Mouse (Mus musculus) myocyte (in vitro differentiated cells): ENCODE results near the gene Itgal. TPM values are rescaled to one million over a fixed set of nuclear protein-coding genes. Genes with fewer than 3 reads are reported as not detected.

Experiments
- H3K27me3 ChIP-seq: one replicate; pipeline ENCODE4 v1.6.1; 2011; ENCODE audit not compliant: control insufficient read depth, insufficient read depth, insufficient read length
- H3K36me3 ChIP-seq: one replicate; pipeline ENCODE4 v1.6.1; 2011; ENCODE audit not compliant: control insufficient read depth, insufficient read depth
- H3K4me2 ChIP-seq: one replicate; pipeline ENCODE4 v1.6.1; 2011; ENCODE audit warnings: low read depth, control low read depth
- H3K4me3 ChIP-seq: one replicate; pipeline ENCODE4 v1.5.1; 2011; ENCODE audit warnings: mild to moderate bottlenecking, control low read depth, moderate library complexity
- H3K79me2 ChIP-seq: one replicate; pipeline ENCODE4 v1.6.1; 2011; ENCODE audit not compliant: control insufficient read depth, insufficient read depth
- H3ac ChIP-seq: one replicate; pipeline ENCODE4 v1.6.1; 2011; ENCODE audit not compliant: control insufficient read depth, insufficient read length
- CEBPB ChIP-seq: IDR thresholded peaks from 2 replicates; pipeline ENCODE4 v1.6.1; 2011; ENCODE audit warnings: mild to moderate bottlenecking, moderate library complexity; ENCODE audit not compliant: poor library complexity, insufficient read depth, severe bottlenecking
- E2F4 ChIP-seq: IDR thresholded peaks from one replicate; pipeline ENCODE4 v1.6.1; 2011; ENCODE audit warnings: mild to moderate bottlenecking, control low read depth, moderate library complexity; ENCODE audit not compliant: insufficient read depth
- MAX ChIP-seq: IDR thresholded peaks from one replicate; pipeline ENCODE4 v1.6.1; 2011; ENCODE audit warnings: low read depth, mild to moderate bottlenecking, control low read depth
- MYOD1 ChIP-seq, 3 experiments: IDR thresholded peaks; one replicate each; pipeline ENCODE4 v1.6.1; 2011; ENCODE audit warnings: control low read depth in 2 of 3, low read depth in 2 of 3, mild to moderate bottlenecking in 2 of 3, moderate library complexity in 1 of 3; ENCODE audit not compliant: insufficient read length in 2 of 3, control insufficient read depth in 1 of 3
- MYOG ChIP-seq, 3 experiments: IDR thresholded peaks; one replicate each; pipeline ENCODE4 v1.6.1; 2011; ENCODE audit warnings: control low read depth in 2 of 3, low read depth in 2 of 3, mild to moderate bottlenecking in 2 of 3; ENCODE audit not compliant: insufficient read length in 2 of 3, control insufficient read depth in 1 of 3, insufficient read depth in 1 of 3
- POLR2A ChIP-seq: IDR thresholded peaks from one replicate; pipeline ENCODE4 v1.6.1; 2011; ENCODE audit warnings: low read depth, mild to moderate bottlenecking, control low read depth, moderate library complexity; ENCODE audit not compliant: insufficient read length
- POLR2AphosphoS2 ChIP-seq: IDR thresholded peaks from one replicate; pipeline ENCODE4 v1.6.1; 2011; ENCODE audit warnings: low read depth, control low read depth; ENCODE audit not compliant: insufficient read length
- REST ChIP-seq: IDR thresholded peaks from one replicate; pipeline ENCODE4 v1.6.1; 2011; ENCODE audit warnings: mild to moderate bottlenecking, control low read depth, moderate library complexity; ENCODE audit not compliant: insufficient read depth, insufficient read length
- SRF ChIP-seq: IDR thresholded peaks from one replicate; pipeline ENCODE4 v1.6.1; 2011; ENCODE audit warnings: low read depth; ENCODE audit not compliant: control insufficient read depth, insufficient read length
- TCF12 ChIP-seq: IDR thresholded peaks from one replicate; pipeline ENCODE4 v1.6.1; 2011; ENCODE audit warnings: mild to moderate bottlenecking, control low read depth; ENCODE audit not compliant: poor library complexity, insufficient read depth, severe bottlenecking
- TCF3 ChIP-seq: IDR thresholded peaks from one replicate; pipeline ENCODE4 v1.6.1; 2011; ENCODE audit warnings: low read depth, control low read depth; ENCODE audit not compliant: insufficient read length
- USF1 ChIP-seq: IDR thresholded peaks from one replicate; pipeline ENCODE4 v1.6.1; 2011; ENCODE audit warnings: low read depth, mild to moderate bottlenecking, control low read depth, moderate library complexity
- polyA plus RNA-seq: library from polyadenylated mRNA; unstranded; fragments of >200 nt; fragmentation: generic; extraction: Trizol; gene quantifications from one replicate; pipeline ENCODE4 v1.2.1, GENCODE M21; 2012; ENCODE audit warnings: missing spikeins

Itgal gene
- polyA plus RNA-seq, 1 experiment = 0.16 TPM

- Histone ChIP-seq H3K4me3 (no peak overlapping the region), H3K36me3 (no peaks in the 10 kb centered on the region), H3K4me2 (no peak overlapping the region), H3ac (no peak overlapping the region), H3K79me2 (peaks cover 4% of the 10 kb centered on the region), H3K27me3 (no peaks in the 10 kb centered on the region)
- TF ChIP-seq TCF12 = no peak
- TF ChIP-seq POLR2A = no peak
- TF ChIP-seq CEBPB = no peak
- TF ChIP-seq REST = no peak
- no peak for TF ChIP-seq MYOD1 (IDR thresholded peaks at IDR 0.05; ENCODE audit: control insufficient read depth in 1 of 3, insufficient read length in 2 of 3, low read depth in 2 of 3)
- no peak for TF ChIP-seq TCF3
- TF ChIP-seq MYOG (IDR thresholded peaks at IDR 0.05; ENCODE audit: control insufficient read depth in 1 of 3, insufficient read depth in 1 of 3, insufficient read length in 2 of 3, low read depth in 2 of 3) = no peak
- no peak for TF ChIP-seq MAX
- no peak for TF ChIP-seq E2F4
- TF ChIP-seq POLR2AphosphoS2 = no peak
- TF ChIP-seq SRF = no peak
- TF ChIP-seq USF1 = no peak
Measured at GRCm38 (mm10) chr7:127271093-127271492, 25.0 kb upstream of the Itgal start.

GRCm38 (mm10) chr7:127272566-127272965, 23.5 kb upstream of the Itgal start:
- Histone ChIP-seq H3K36me3 (no peaks in the 10 kb centered on the region), H3ac (no peak overlapping the region), H3K4me3 (peak overlapping the region; percentile 46), H3K4me2 (peak overlapping the region; percentile 71), H3K79me2 (peaks cover 4% of the 10 kb centered on the region), H3K27me3 (no peaks in the 10 kb centered on the region)
- TF ChIP-seq USF1 = no peak
- TF ChIP-seq E2F4 = no peak
- no peak for TF ChIP-seq MYOG (IDR thresholded peaks at IDR 0.05; ENCODE audit: control insufficient read depth in 1 of 3, insufficient read depth in 1 of 3, insufficient read length in 2 of 3, low read depth in 2 of 3)
- TF ChIP-seq SRF = no peak
- TF ChIP-seq TCF3 = no peak
- TF ChIP-seq CEBPB = no peak
- TF ChIP-seq MYOD1 (IDR thresholded peaks at IDR 0.05; ENCODE audit: control insufficient read depth in 1 of 3, insufficient read length in 2 of 3, low read depth in 2 of 3) = no peak
- TF ChIP-seq MAX = no peak
- TF ChIP-seq REST = no peak
- TF ChIP-seq POLR2A = no peak
- TF ChIP-seq POLR2AphosphoS2 = no peak
- TF ChIP-seq TCF12 = no peak

- Histone ChIP-seq H3K36me3 (no peaks in the 10 kb centered on the region), H3K27me3 (no peaks in the 10 kb centered on the region), H3ac (peak overlapping the region; percentile 82), H3K4me3 (peak overlapping the region; percentile 46), H3K79me2 (peaks cover 4% of the 10 kb centered on the region), H3K4me2 (peak overlapping the region; percentile 71)
- TF ChIP-seq MAX = no peak
- no peak for TF ChIP-seq POLR2AphosphoS2
- no peak for TF ChIP-seq MYOG (IDR thresholded peaks at IDR 0.05; ENCODE audit: control insufficient read depth in 1 of 3, insufficient read depth in 1 of 3, insufficient read length in 2 of 3, low read depth in 2 of 3)
- TF ChIP-seq POLR2A = no peak
- no peak for TF ChIP-seq MYOD1 (IDR thresholded peaks at IDR 0.05; ENCODE audit: control insufficient read depth in 1 of 3, insufficient read length in 2 of 3, low read depth in 2 of 3)
- no peak for TF ChIP-seq E2F4
- TF ChIP-seq REST = no peak
- TF ChIP-seq TCF3 = no peak
Measured at GRCm38 (mm10) chr7:127273118-127273923, 22.7 kb upstream of the Itgal start.

DNA sequence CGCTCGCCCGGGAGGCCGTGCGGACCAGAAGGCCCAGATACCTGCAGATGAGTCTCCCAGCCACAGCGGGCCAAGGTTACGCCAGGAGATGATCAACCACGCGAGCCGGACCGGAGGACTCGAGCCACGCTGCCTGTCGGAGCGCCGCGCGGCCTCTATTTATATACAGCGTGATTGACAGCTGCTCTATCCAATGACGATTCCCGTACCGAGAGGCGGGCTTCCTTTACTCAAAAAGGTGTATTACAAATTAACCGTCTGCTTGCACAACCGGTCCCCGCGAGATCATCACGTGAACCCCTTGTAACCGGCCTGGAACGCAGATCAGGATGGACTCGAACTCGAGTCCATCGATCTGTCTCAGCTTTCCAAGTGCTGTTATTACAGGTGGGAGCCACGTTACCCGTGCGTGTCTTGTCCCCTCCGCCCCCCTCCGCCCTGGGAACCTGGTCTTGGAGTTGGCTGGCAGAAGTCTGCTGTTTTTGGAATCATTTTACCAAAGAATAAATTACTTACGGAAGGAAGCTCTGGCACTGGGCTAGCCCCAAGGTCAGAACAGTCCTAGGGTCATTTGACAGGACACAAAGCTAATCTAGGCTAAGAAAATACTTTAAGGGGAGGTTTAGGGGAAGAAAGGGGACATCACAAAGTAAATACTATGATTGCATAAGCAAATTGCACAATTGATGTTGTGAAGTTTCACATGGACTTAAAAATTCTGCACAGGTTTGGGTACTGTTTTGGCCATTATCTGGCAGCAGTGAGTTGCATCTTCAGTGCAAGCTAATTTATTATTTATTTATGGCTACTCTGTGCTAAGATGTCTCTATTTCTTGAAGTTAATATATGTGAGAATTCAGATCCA, 21.9 kb upstream of the Itgal start, which contains the start of gene Sephs2:
Gene Sephs2, minus strand, starts transcription at position 131 of the 865 bp plus-strand sequence.
- Histone ChIP-seq H3K27me3 (no peaks in the 10 kb centered on the region), H3K79me2 (peaks cover 4% of the 10 kb centered on the region), H3K36me3 (no peaks in the 10 kb centered on the region), H3K4me2 (peak within 1 kb of the TSS; percentile 76), H3K4me3 (peak within 1 kb of the TSS; percentile 46), H3ac (peak within 1 kb of the TSS; percentile 82)
- peak; percentile 20 for TF ChIP-seq REST
- 0 out of 2 replicates have a peak, but pooled peaks have one; percentile 45 for TF ChIP-seq CEBPB
- TF ChIP-seq E2F4 = no peak
- TF ChIP-seq TCF3 = no peak
- TF ChIP-seq POLR2A = peak; percentile 97
- peak; percentile 93 for TF ChIP-seq POLR2AphosphoS2
- peak in 1 of 3 experiments; percentile 3 for TF ChIP-seq MYOD1 (IDR thresholded peaks at IDR 0.05; ENCODE audit: control insufficient read depth in 1 of 3, insufficient read length in 2 of 3, low read depth in 2 of 3)
- peak; percentile 42 for TF ChIP-seq USF1
